Mouse (Mus musculus): ENCODE data around the gene Lif.

Gene Lif

DNA sequence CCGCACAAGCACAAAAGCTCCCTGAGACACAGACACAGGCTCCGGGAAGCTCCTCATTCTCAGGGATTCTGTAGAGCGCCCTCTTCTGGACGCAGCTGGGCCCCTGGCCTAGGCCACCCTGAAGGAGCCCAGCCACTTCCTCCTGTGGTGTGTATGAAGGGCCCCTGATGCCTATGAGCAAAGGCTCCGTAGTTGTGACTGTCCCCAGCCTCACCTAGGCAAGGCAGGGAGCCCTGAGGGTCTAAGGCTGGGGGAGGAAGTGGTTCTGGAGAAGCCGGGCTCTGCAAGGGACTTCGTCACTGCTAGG lies 3.8 kb downstream of the Lif start:
- no peak for DNase-seq (ENCODE audit: extremely low read depth, low read depth, low spot score)

- DNase-seq (ENCODE audit: extremely low read depth, low read depth, low spot score), result no peak
Observed at GRCm38 (mm10) chr11:4261969-4262368, 4.6 kb downstream of the Lif start.

GRCm38 (mm10) chr11:4262847-4263246 lies 5.5 kb downstream of the Lif start:
- DNase-seq (ENCODE audit: extremely low read depth, low read depth, low spot score), result no peak

DNA sequence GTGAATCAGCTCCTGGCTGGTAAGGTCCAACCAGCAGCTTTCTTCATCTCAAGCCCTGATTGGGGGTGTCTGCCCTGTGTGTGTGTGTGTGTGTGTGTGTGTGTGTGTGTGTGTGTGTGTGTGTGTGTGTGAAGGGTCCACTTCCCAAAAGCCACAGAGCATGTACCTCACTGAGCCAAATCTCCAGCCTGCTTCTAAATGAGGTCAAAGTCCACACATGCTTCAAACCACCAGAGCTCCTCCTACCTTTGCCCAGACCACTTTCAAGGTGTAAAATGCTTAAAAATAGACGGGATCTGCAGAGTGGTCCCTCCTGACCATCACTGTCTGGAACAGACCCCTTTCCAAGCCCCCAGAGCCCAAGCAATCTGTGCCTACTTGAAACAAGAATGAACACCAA lies 5.9 kb downstream of the Lif start:
- DNase-seq (ENCODE audit: extremely low read depth, low read depth, low spot score), result no peak

- DNase-seq (ENCODE audit: extremely low read depth, low read depth, low spot score), result no peak
Observed at GRCm38 (mm10) chr11:4264066-4264465, 6.7 kb downstream of the Lif start.

GRCm38 (mm10) chr11:4266271-4267201 lies 9.2 kb downstream of the Lif start:
- DNase-seq (ENCODE audit: extremely low read depth, low read depth, low spot score), result no peak

GRCm38 (mm10) chr11:4267202-4267578 lies 9.8 kb downstream of the Lif start:
- no peak for DNase-seq (ENCODE audit: extremely low read depth, low read depth, low spot score)

DNA sequence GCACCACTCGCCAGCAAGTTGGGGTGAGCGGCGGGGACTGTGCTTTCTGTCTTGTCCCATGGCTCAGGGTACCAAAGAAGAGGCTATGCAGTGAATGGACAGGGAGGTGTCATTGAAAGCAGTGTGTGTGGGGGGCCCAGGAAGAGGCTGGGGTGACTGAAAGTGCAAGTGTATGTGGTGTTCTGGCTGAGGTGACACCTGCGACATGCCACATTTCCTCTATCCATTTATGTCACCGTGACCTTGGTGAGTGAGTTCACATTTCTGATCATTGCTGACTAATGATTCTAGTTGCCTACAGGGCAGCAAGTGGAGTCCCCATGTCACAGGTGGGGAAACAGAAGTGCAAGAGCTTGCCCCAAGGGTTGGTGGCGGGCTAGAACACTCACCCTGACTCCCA lies 11.1 kb downstream of the Lif start:
- no peak for DNase-seq (ENCODE audit: extremely low read depth, low read depth, low spot score)

DNA sequence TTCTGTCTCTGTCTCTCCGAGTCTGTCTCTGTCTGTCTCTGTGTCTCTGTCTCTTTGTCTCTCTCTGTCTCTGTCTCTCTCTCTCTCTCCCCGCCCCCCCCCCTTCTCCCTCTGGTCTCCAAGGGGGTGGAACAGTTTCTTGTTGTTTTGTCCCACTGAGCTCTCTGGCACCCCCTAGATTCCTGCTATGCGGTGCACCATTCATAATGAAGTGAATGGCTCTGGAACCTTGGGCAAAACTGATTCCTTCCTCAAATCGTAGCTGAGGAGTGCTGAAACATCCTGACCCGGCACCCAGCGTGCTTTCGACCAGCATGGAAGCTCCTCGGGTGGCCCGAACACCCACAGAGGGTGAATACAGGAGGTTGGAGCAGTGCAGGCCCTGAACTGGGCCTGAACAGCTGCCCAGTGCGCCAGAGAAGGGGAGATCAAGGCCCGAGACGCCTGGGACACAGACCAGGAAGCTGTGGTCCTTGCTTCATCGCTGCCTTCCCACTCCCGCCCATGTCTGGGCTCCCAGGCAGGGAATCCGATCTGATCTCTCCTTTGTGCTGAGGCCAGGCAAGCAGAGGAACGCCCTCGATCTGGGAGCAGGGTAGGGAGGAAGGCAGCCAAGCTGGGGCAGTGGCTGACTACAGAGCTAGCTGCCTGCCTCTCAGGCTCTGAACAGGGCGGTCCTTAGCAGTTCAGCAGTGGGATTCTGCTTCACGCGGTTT lies 13.5 kb downstream of the Lif start:
- no peak for DNase-seq (ENCODE audit: extremely low read depth, low read depth, low spot score)

DNA sequence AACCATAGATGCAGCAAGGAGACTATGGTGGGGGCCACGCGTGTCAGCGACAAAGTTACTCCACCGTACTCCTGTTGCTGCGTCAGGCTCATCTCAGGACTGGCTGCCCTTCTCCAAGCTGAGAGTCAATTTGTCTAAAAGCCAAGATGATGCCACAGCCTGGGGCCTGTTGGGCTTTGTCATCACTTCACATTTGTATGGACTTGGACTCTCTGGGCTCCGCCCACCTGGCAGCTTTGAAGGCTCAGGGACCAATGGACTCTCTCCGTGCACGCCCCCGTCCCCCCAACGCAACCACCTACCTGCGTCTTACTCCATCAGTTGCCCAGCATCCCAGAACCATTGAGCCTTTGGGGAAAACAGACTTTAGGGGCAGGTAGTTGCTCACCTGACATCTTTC lies 14.2 kb downstream of the Lif start:
- DNase-seq (ENCODE audit: extremely low read depth, low read depth, low spot score), result no peak

DNA sequence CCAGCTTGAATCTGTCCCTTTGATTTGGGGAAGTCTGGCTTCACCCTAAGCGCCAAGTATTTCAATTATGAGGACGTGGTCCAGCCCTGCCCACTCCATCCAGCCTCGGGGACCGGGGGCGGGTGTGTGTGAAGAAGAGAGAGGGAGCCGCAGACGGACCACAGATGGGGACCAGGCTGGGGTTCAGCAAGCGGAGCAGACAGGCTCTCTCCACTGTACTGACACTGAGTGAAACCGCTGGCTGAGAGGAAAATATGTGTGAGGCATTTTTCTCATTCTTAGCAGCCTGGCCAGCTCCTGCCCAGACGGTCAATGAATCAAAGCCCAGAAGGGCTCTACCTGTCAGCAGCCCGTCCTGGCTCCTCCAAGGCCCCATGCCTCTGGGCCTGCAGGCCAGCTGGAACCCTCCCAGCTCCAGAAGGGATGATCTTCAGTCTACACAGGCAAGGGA lies 19.1 kb downstream of the Lif start:
- DNase-seq (ENCODE audit: extremely low read depth, low read depth, low spot score), result no peak

DNA sequence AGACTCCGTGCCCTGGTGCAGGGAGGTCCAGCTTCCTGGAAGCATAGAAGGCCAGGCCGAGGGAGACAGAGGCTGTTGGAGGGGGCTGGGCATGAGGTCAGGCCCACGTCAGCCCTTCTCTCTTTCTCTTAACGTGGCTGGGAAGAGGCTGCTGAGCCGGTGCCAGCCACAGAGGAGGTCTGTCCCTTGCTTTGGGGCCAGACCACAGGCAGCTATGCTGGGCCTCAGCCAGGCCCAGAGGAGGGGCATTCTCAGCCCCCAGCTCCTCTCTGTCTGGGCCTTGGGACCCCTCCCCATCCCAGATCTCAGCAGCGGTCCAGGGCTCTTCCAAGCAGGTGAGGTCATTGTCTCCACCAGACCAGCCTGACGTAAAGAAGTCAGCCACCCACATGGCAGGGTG lies 22.6 kb downstream of the Lif start:
- DNase-seq (ENCODE audit: extremely low read depth, low read depth, low spot score), result no peak

DNA sequence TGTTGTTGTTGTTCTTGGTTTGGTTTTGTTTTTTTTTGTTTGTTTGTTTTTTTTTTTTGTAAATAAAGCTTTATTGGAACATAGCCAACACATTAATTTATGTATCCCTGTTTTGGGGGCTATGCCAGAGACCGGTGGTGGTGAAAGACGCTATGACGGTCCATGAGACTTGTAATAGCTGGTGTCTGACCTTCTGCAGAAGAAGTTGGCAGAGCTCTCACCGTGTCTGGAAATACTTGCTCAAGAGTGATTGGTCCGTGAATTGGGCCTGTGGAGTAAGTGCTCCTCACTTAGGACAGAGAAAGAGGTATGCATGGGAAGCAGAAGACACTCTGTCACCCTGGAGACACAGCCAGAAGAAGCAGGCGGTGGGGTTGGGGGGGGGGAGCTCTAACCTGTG lies 24.5 kb downstream of the Lif start:
- DNase-seq (ENCODE audit: extremely low read depth, low read depth, low spot score), result no peak

GRCm38 (mm10) chr11:4283627-4284026 lies 26.3 kb downstream of the Lif start:
- no peak for DNase-seq (ENCODE audit: extremely low read depth, low read depth, low spot score)

DNA sequence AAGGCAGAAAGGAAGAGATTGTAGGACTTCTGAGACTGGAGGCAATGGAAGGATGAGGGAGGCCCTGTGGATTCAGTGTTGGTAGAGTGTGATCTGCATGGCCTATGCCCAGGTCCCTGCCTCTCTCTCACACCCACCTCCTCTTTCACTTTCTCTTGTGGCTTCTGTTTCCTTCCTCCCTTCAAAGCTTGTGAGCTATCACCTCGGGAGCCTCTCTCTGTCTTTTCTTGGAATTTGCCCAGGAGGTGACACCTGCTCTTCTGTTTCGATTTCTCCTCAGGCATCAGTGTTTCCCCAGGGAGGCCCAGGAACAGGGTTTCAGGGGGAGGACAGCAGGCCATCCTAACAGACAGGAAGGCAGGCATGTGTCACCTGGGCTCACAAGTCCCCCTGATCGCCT lies 31.9 kb downstream of the Lif start:
- no peak for DNase-seq (ENCODE audit: extremely low read depth, low read depth, low spot score)

DNA sequence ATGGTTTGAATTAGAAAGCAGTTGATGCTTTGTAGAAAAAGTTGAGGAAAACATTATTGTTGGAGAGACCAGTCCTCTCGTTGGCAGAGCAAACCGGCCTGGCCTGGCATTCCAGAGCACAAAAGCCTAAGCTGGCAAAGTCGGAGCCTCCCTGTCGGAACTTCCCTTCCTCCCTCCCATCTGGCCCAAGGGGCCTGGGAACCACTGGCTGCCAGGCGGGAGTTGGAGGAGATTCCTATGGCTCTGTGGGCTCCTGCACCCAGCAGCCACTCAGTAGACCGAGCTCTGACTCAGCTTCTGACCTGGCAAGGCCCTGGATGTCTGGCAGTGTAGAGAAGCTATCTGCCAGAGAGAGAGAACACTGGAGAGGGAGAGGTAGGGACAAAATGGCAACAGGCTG lies 34.3 kb downstream of the Lif start:
- no peak for DNase-seq (ENCODE audit: extremely low read depth, low read depth, low spot score)

- DNase-seq (ENCODE audit: extremely low read depth, low read depth, low spot score), result no peak
Observed at GRCm38 (mm10) chr11:4292224-4292887, 35.0 kb downstream of the Lif start.

DNA sequence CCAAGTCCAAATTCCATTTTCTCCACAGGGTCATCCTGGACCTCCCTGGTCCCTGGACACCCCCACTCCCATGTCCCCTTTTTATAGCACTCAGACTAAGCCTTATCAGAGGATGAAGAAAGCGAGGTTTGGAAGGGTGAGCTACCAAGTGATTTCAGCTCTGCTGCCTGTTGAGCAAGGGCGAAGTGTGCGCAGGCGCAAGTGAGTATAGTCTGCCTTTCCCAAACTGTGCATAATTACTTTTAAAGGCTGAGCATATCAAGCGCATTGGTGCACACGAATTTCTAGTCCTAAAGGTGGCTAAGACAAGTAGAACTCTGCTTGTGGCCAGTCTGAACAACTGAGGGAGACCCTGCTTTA lies 35.5 kb downstream of the Lif start:
- no peak for DNase-seq (ENCODE audit: extremely low read depth, low read depth, low spot score)

DNA sequence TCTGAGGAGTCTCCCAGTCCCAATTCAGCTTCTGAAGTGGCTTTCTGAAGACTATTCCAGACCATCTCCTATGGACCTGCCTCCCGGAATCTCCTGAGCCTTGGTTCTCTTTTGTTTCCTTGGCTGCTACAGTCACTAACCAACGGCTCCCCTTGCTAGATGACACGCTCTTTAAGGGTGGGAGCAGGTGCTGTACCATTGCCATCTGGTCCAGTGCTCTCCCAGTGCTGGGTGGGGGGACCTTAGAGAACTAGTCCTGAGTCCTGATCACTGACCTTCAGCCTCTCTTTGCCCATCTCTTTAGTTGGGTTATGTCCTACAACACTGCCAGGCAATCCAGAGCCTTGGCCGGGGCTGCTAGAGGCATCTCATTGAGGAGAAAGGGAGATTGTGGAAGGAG lies 36.1 kb downstream of the Lif start:
- no peak for DNase-seq (ENCODE audit: extremely low read depth, low read depth, low spot score)

GRCm38 (mm10) chr11:4294047-4294446 lies 36.7 kb downstream of the Lif start:
- no peak for DNase-seq (ENCODE audit: extremely low read depth, low read depth, low spot score)

DNA sequence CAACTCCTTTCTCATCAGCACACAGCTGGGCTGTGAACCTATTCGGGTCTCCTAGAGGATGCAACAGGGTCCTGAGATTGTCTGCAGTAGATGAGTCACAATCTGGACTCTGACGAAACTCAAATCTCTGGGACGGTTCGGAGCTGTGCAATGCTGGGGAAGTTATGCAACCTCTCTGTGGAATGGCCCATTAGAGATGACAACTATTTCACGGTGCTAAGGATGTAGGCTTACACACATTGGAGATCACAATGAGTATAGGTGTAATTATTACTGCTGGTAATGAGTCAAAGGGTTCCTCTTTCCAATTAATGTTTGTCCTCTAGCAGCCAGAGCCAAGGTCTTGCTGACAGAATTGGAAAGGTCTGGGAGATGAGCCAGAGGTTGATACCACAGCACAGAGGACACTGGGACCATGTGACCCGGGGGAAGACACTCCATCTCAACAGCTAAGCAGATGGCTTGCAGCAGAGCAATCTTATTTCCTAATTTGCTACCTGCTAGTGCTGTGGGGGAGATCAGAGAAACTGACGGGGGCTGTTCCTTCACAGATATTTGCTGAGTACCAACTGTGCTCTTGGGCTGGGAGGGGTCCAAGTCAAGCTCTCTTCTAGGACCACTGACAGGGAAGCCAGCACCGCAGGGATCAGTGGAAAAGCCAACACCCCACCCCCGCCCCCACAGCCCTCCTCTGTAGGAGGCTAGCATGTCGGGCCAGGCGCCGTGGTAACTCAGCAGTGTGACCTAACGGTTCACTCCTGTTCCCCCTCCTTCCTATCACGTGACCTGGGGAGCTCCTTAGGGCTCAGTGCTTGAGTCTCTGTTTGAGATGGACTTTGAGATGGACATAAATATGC lies 37.4 kb downstream of the Lif start:
- DNase-seq (ENCODE audit: extremely low read depth, low read depth, low spot score), result no peak
